Mouse (Mus musculus): ENCODE measurements around the gene Gm35315. TPM values are rescaled to one million over a fixed set of nuclear protein-coding genes. Genes with fewer than 3 reads are reported as not detected.

Gene Gm35315
- polyA plus RNA-seq (2015; fragmentation: Nextera tagmentation; extraction: Ambion mirVana) = 1.8 and 2.0 TPM in 2 replicates

DNA sequence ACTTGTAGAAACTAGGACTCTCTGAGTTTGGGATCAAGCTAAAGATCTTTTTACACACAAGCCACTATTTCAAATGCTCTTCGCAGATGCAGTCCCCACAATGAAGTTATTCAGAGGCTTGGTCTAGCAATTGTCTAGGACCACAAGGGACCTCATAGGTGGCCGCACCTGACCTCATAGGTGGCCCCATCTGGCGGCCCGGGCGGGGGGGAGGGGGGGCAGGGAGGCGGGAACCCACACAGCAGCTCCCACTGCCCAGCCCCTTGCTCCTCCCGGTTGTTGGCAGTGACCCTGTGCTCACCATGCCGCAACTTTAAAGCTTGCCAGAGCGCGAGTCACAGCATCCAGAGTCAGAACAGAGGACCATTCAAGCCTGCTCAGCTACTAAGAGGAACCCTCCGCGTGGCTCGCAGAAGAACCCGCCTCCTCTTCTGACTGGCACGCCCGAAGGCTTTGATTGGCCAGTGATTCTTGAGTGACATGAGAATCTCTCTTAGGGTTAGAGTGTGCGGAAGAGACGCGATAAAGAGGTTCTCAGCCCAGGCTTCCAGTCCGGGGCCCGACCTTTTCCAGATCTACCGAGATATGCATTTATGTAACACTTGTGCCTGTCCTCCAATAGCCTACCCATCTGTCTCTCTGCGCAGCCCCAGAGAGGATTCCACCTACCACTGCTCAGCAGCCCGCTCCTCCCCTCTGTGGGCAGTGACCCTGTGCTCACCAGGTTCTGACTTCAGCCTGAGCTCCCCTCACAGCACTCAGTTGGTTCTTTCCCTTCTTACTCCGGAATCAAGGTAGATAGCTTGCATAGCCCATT is at the start of gene Gm35315:
TSS of gene Gm35315 (minus strand) at position 391 of the 817 bp plus-strand sequence.
- Histone ChIP-seq H3K9ac (ENCODE audit: low read length) (peak within 1 kb of the TSS; percentile 63), H3K4me2 (ENCODE audit: low read depth, low read length) (peak within 1 kb of the TSS; percentile 81), H3K9me3 (replicated peaks; ENCODE audit: control insufficient read depth, low read length) (no peaks in the 10 kb centered on the region), H3K4me3 (replicated peaks; ENCODE audit: low read length) (peak within 1 kb of the TSS; percentile 55), H3K36me3 (ENCODE audit: control insufficient read depth, insufficient read depth, low read length) (no peaks in the 10 kb centered on the region), H3K4me1 (ENCODE audit: control insufficient read depth, insufficient read depth, low read length) (0 out of 2 replicates have a peak, but pooled peaks cover 7% of the 10 kb centered on the region), H3K27ac (ENCODE audit: low read length) (peak within 1 kb of the TSS; percentile 34), H3K27me3 (ENCODE audit: control insufficient read depth, insufficient read depth, low read length) (no peaks in the 10 kb centered on the region)
- ATAC-seq (ENCODE audit: insufficient read depth, low FRiP score) = peak; percentile 98
- WGBS = under 1% methylated on average over 25 of the region's 25 CpGs

DNA sequence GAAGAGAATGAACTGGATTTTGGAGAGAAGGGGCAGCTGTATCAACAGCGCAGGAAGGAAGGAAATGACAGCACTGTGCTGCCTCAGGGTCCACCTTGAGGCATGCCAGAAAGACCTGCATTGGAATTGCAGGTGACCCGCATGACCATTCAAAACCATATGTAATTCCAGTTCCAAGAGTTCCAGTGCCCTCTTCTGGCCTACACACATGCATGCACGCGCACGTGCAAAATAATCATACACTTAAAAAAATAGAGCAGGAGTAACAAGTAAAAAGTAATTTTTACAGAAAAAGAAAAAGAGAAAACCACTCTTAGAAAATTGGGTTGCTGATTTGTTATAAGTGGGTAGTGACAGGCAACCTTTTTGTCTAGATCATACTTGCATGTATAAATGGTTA is 48.8 kb upstream of the Gm35315 start:
- Histone ChIP-seq H3K27me3 (ENCODE audit: control insufficient read depth, insufficient read depth, low read length) (no peaks in the 10 kb centered on the region), H3K4me3 (replicated peaks; ENCODE audit: low read length) (no peak overlapping the region), H3K36me3 (ENCODE audit: control insufficient read depth, insufficient read depth, low read length) (peaks cover 27% of the 10 kb centered on the region; the same call in 1 of the 2 replicates), H3K4me2 (ENCODE audit: low read depth, low read length) (no peak overlapping the region), H3K9ac (ENCODE audit: low read length) (no peak overlapping the region), H3K9me3 (replicated peaks; ENCODE audit: control insufficient read depth, low read length) (no peaks in the 10 kb centered on the region), H3K27ac (ENCODE audit: low read length) (no peak overlapping the region), H3K4me1 (ENCODE audit: control insufficient read depth, insufficient read depth, low read length) (no peaks in the 10 kb centered on the region)
- 88% methylated on average over 5 of the region's 5 CpGs for WGBS
- ATAC-seq (ENCODE audit: insufficient read depth, low FRiP score) = no peak

DNA sequence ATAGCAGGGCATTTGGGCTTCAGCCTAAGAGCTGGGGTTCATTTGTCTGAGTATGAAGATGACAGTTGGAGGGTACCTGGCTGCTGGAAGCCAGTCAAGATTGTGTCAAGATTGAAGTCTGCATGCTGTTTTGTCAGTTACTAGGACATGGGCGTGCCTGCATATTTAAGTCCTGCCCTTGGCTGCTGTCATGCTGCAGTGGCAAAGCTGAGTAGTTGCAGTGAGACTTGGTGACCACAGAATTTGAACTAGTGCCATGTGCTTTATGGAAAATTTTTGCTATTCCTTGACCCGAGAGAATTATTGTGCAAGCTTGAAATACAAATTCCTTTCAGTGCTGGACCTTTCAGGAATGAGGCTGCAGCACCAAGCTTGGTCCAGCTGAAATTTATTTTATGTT is 48.1 kb upstream of the Gm35315 start:
- H3K27ac ChIP-seq (ENCODE audit: low read length) = no peak overlapping the region
- H3K36me3 ChIP-seq (ENCODE audit: control insufficient read depth, insufficient read depth, low read length) = peaks cover 24% of the 10 kb centered on the region; the same call in 1 of the 2 replicates
- H3K9ac ChIP-seq (ENCODE audit: low read length) = no peak overlapping the region
- no peaks in the 10 kb centered on the region for H3K27me3 ChIP-seq (ENCODE audit: control insufficient read depth, insufficient read depth, low read length)
- H3K4me1 ChIP-seq (ENCODE audit: control insufficient read depth, insufficient read depth, low read length) = no peaks in the 10 kb centered on the region
- no peak for ATAC-seq (ENCODE audit: insufficient read depth, low FRiP score)
- H3K4me2 ChIP-seq (ENCODE audit: low read depth, low read length) = no peak overlapping the region
- H3K4me3 ChIP-seq (replicated peaks; ENCODE audit: low read length) = no peak overlapping the region
- 85% methylated on average over 2 of the region's 2 CpGs for WGBS
- H3K9me3 ChIP-seq (replicated peaks; ENCODE audit: control insufficient read depth, low read length) = no peaks in the 10 kb centered on the region

DNA sequence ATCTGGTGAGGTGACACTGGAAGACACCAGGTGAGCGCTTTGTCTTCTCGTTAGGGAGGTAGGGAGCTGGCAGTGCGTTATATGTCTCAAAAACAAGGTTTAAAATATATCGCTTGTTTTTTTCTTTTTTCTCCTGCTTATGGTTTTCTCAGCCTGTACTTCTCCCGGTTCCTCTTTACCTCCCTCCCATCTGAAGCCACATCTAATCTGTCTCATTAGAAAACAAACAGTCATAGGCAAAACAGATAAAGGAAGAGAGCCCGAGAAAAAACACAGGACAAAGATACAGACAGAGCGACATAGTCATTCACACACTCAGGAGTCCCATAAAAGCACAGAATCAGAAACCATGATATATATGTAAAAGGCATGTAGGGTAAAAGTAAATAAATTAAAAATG is 46.2 kb upstream of the Gm35315 start:
- H3K27me3 ChIP-seq (ENCODE audit: control insufficient read depth, insufficient read depth, low read length) = no peaks in the 10 kb centered on the region
- H3K9ac ChIP-seq (ENCODE audit: low read length) = no peak overlapping the region
- 0 out of 2 replicates have a peak, but pooled peaks cover 2% of the 10 kb centered on the region for H3K4me1 ChIP-seq (ENCODE audit: control insufficient read depth, insufficient read depth, low read length)
- no peak overlapping the region for H3K27ac ChIP-seq (ENCODE audit: low read length)
- H3K9me3 ChIP-seq (replicated peaks; ENCODE audit: control insufficient read depth, low read length) = no peaks in the 10 kb centered on the region
- H3K4me3 ChIP-seq (replicated peaks; ENCODE audit: low read length) = no peak overlapping the region
- H3K36me3 ChIP-seq (ENCODE audit: control insufficient read depth, insufficient read depth, low read length) = peaks cover 8% of the 10 kb centered on the region; the same call in 1 of the 2 replicates
- ATAC-seq (ENCODE audit: insufficient read depth, low FRiP score) = no peak
- 90% methylated on average over 7 of the region's 7 CpGs for WGBS
- no peak overlapping the region for H3K4me2 ChIP-seq (ENCODE audit: low read depth, low read length)

DNA sequence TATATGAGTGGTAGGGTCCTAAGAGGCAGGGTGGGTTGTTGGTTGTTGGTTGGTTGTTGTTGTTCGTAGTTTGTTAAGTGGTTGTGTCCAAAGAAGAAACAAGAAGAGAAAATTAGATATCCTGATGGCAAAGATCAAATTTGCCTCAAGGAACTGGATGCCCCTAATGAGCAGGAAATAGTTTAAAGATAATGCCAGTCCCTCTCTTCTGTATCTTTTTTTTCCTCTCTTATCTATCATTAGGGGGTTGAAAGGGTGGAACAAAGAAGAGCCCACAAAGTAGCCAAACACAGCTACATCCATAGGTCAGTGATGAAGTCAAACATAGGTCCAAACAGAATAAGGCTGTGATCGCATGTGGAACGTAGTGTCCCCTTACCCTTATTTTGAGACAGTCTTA is 45.1 kb upstream of the Gm35315 start:
- Histone ChIP-seq H3K4me3 (replicated peaks; ENCODE audit: low read length) (no peak overlapping the region), H3K27ac (ENCODE audit: low read length) (no peak overlapping the region), H3K27me3 (ENCODE audit: control insufficient read depth, insufficient read depth, low read length) (no peaks in the 10 kb centered on the region), H3K36me3 (ENCODE audit: control insufficient read depth, insufficient read depth, low read length) (peaks cover 6% of the 10 kb centered on the region; the same call in 1 of the 2 replicates), H3K9me3 (replicated peaks; ENCODE audit: control insufficient read depth, low read length) (peaks cover 6% of the 10 kb centered on the region; the same call in 1 of the 2 replicates), H3K9ac (ENCODE audit: low read length) (no peak overlapping the region), H3K4me2 (ENCODE audit: low read depth, low read length) (no peak overlapping the region), H3K4me1 (ENCODE audit: control insufficient read depth, insufficient read depth, low read length) (0 out of 2 replicates have a peak, but pooled peaks cover 2% of the 10 kb centered on the region)
- no peak for ATAC-seq (ENCODE audit: insufficient read depth, low FRiP score)
- 98% methylated on average over 3 of the region's 3 CpGs for WGBS

DNA sequence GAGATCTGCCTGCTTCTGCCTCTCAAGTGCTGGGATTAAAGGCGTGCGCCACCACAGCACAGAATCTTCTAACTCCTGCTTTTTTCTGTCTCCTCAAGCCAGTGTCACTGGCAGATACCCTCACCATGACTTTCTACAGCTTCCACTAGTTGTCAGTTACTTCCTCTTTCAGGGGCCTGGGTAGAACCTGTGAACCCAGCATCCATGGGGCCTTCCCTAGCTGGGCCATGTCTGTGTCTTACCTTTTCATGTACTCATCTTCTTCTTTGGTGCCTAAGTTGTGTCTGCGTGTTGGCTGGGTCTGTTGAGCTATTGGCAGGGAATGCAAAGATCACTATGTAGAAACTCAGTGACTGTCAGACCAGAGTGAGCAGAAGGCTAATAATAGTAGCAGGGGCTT is 43.6 kb upstream of the Gm35315 start:
- 0 out of 2 replicates have a peak, but pooled peaks cover 2% of the 10 kb centered on the region for H3K4me1 ChIP-seq (ENCODE audit: control insufficient read depth, insufficient read depth, low read length)
- H3K4me2 ChIP-seq (ENCODE audit: low read depth, low read length) = no peak overlapping the region
- no peaks in the 10 kb centered on the region for H3K36me3 ChIP-seq (ENCODE audit: control insufficient read depth, insufficient read depth, low read length)
- no peak overlapping the region for H3K4me3 ChIP-seq (replicated peaks; ENCODE audit: low read length)
- no peak overlapping the region for H3K27ac ChIP-seq (ENCODE audit: low read length)
- WGBS = 95% methylated on average over 3 of the region's 3 CpGs
- H3K9ac ChIP-seq (ENCODE audit: low read length) = no peak overlapping the region
- ATAC-seq (ENCODE audit: insufficient read depth, low FRiP score) = no peak
- no peaks in the 10 kb centered on the region for H3K27me3 ChIP-seq (ENCODE audit: control insufficient read depth, insufficient read depth, low read length)
- H3K9me3 ChIP-seq (replicated peaks; ENCODE audit: control insufficient read depth, low read length) = peaks cover 7% of the 10 kb centered on the region; the same call in 1 of the 2 replicates

DNA sequence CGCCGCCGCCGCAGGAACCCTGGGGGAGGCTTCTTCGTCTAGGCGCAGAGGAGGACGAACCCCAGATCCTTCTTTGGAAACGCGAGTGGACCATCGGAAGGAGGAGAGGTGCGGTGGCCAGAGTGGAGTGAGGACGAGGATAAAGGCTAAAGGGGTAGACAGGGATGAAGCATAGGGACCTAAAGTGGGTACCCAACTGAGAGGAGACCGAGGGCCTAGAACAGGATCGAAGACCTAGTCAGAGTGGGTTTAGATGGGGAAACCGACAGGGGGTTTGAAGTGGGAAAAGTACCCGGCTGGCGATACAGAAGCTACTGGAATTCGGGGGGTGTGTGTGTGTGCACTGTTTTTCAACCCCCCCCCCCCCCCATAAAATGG is 41.9 kb upstream of the Gm35315 start:
- Histone ChIP-seq H3K9me3 (replicated peaks; ENCODE audit: control insufficient read depth, low read length) (peaks cover 7% of the 10 kb centered on the region; the same call in 1 of the 2 replicates), H3K4me1 (ENCODE audit: control insufficient read depth, insufficient read depth, low read length) (0 out of 2 replicates have a peak, but pooled peaks cover 2% of the 10 kb centered on the region), H3K4me3 (replicated peaks; ENCODE audit: low read length) (peak overlapping the region; percentile 88), H3K9ac (ENCODE audit: low read length) (peak overlapping the region; percentile 86), H3K4me2 (ENCODE audit: low read depth, low read length) (peak overlapping the region; percentile 68), H3K27me3 (ENCODE audit: control insufficient read depth, insufficient read depth, low read length) (no peaks in the 10 kb centered on the region), H3K36me3 (ENCODE audit: control insufficient read depth, insufficient read depth, low read length) (no peaks in the 10 kb centered on the region), H3K27ac (ENCODE audit: low read length) (peak overlapping the region; percentile 63)
- no peak for ATAC-seq (ENCODE audit: insufficient read depth, low FRiP score)
- WGBS = 5% methylated on average over 18 of the region's 18 CpGs

DNA sequence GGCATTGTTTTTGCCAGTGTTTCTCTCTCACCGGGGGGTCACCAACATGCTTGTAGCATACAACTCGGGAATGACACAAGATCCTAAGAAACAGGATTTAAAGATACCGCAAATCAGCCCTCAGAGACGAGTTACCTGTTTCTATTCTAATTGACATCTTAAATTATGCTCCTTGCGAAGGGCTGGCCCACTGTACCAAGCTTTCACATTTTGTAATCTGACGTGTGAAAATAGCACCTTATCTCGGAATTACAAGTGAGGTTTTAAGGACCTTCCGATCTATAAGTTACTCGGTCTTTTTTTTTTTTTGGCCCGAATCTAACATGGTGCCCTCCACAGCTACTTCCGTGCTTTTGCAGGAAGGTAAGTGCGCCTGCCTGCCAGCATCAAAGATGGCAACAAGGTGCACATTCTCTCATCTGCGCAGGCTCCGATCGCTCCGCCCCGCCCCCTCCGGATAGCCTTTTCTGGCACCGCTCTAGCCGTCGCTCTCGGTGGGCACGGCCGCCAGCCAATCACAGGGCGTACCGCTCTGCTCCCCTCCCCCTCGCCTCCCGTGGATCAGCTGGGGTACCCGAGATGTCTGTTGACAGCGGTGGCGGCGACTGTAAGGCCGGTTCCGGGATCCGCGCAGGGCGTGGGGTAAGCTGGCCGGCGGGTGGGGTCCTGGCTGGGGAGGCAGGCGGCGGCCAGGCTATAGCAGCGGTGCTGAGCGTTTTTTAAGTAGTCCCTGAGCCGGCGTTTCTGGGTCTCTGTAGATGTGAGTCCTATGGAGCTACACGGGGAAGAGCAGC is 41.3 kb upstream of the Gm35315 start, which contains the start of gene Chfr:
TSS of gene Chfr (plus strand) at position 550 of the 794 bp plus-strand sequence.
- WGBS = 3% methylated on average over 46 of the region's 46 CpGs

More for the DNA sequence above, 41.3 kb upstream of the Gm35315 start, which contains the start of gene Chfr:
- Histone ChIP-seq H3K4me2 (ENCODE audit: low read depth, low read length) (peak within 1 kb of the TSS; percentile 68), H3K9me3 (replicated peaks; ENCODE audit: control insufficient read depth, low read length) (peaks cover 7% of the 10 kb centered on the region; the same call in 1 of the 2 replicates), H3K27ac (ENCODE audit: low read length) (peak within 1 kb of the TSS; percentile 63), H3K27me3 (ENCODE audit: control insufficient read depth, insufficient read depth, low read length) (no peaks in the 10 kb centered on the region), H3K4me1 (ENCODE audit: control insufficient read depth, insufficient read depth, low read length) (0 out of 2 replicates have a peak, but pooled peaks cover 2% of the 10 kb centered on the region), H3K36me3 (ENCODE audit: control insufficient read depth, insufficient read depth, low read length) (no peaks in the 10 kb centered on the region), H3K9ac (ENCODE audit: low read length) (peak within 1 kb of the TSS; percentile 86), H3K4me3 (replicated peaks; ENCODE audit: low read length) (peak within 1 kb of the TSS; percentile 88)
- ATAC-seq (ENCODE audit: insufficient read depth, low FRiP score) = peak; percentile 100

All from stomach, embryonic 16.5 days (tissue).